Mouse (Mus musculus): ENCODE measurements around the gene Hexim2. TPM values are rescaled to one million over a fixed set of nuclear protein-coding genes. Genes with fewer than 3 reads are reported as not detected.
A peak's percentile ranks its signal among the peaks of the same experiment; 100 is the strongest.

Gene Hexim2
- polyA plus RNA-seq, 1 experiment: 3.1 TPM

GRCm38 (mm10) chr11:103158621-103159478, 26.6 kb downstream of the Hexim2 start:
- H3K27ac ChIP-seq (ENCODE audit: insufficient read depth, low read length): no peak overlapping the region
- no peak overlapping the region; the same call in 1 of the 2 replicates for H3K4me3 ChIP-seq (ENCODE audit: insufficient read depth, low read length)
- no peaks in the 10 kb centered on the region for H3K4me1 ChIP-seq (ENCODE audit: control insufficient read depth, insufficient read depth, low read length)
- no peak for TF ChIP-seq POLR2A (IDR thresholded peaks at IDR 0.05; ENCODE audit: low read depth, low read length)
- peak; percentile 92 for TF ChIP-seq CTCF (IDR thresholded peaks at IDR 0.05; ENCODE audit: borderline replicate concordance, insufficient read depth, low read length)

GRCm38 (mm10) chr11:103160738-103161137, 28.5 kb downstream of the Hexim2 start:
- TF ChIP-seq CTCF (IDR thresholded peaks at IDR 0.05; ENCODE audit: borderline replicate concordance, insufficient read depth, low read length) (no peak), POLR2A (IDR thresholded peaks at IDR 0.05; ENCODE audit: low read depth, low read length) (no peak)
- Histone ChIP-seq H3K4me1 (ENCODE audit: control insufficient read depth, insufficient read depth, low read length) (no peaks in the 10 kb centered on the region), H3K27ac (ENCODE audit: insufficient read depth, low read length) (no peak overlapping the region), H3K4me3 (ENCODE audit: insufficient read depth, low read length) (no peak overlapping the region)

GRCm38 (mm10) chr11:103161449-103161848, 29.2 kb downstream of the Hexim2 start:
- H3K27ac ChIP-seq (ENCODE audit: insufficient read depth, low read length): no peak overlapping the region

GRCm38 (mm10) chr11:103162132-103162531, 29.9 kb downstream of the Hexim2 start:
- Histone ChIP-seq H3K27ac (ENCODE audit: insufficient read depth, low read length) (no peak overlapping the region), H3K4me1 (ENCODE audit: control insufficient read depth, insufficient read depth, low read length) (no peaks in the 10 kb centered on the region), H3K4me3 (ENCODE audit: insufficient read depth, low read length) (no peak overlapping the region)
- TF ChIP-seq CTCF (IDR thresholded peaks at IDR 0.05; ENCODE audit: borderline replicate concordance, insufficient read depth, low read length): no peak
- TF ChIP-seq POLR2A (IDR thresholded peaks at IDR 0.05; ENCODE audit: low read depth, low read length): no peak

More at GRCm38 (mm10) chr11:103161449-103161848, 29.2 kb downstream of the Hexim2 start:
- Histone ChIP-seq H3K4me3 (ENCODE audit: insufficient read depth, low read length) (no peak overlapping the region), H3K4me1 (ENCODE audit: control insufficient read depth, insufficient read depth, low read length) (no peaks in the 10 kb centered on the region)
- TF ChIP-seq POLR2A (IDR thresholded peaks at IDR 0.05; ENCODE audit: low read depth, low read length) (no peak), CTCF (IDR thresholded peaks at IDR 0.05; ENCODE audit: borderline replicate concordance, insufficient read depth, low read length) (no peak)

- Histone ChIP-seq H3K4me1 (ENCODE audit: control insufficient read depth, insufficient read depth, low read length) (no peaks in the 10 kb centered on the region), H3K27ac (ENCODE audit: insufficient read depth, low read length) (no peak overlapping the region), H3K4me3 (ENCODE audit: insufficient read depth, low read length) (no peak overlapping the region)
- no peak for TF ChIP-seq POLR2A (IDR thresholded peaks at IDR 0.05; ENCODE audit: low read depth, low read length)
Measured at GRCm38 (mm10) chr11:103164391-103164790, 32.2 kb downstream of the Hexim2 start.

- peak; percentile 98 for TF ChIP-seq CTCF (IDR thresholded peaks at IDR 0.05; ENCODE audit: borderline replicate concordance, insufficient read depth, low read length)
- no peak for TF ChIP-seq POLR2A (IDR thresholded peaks at IDR 0.05; ENCODE audit: low read depth, low read length)
- Histone ChIP-seq H3K27ac (ENCODE audit: insufficient read depth, low read length) (no peak overlapping the region), H3K4me3 (ENCODE audit: insufficient read depth, low read length) (no peak overlapping the region), H3K4me1 (ENCODE audit: control insufficient read depth, insufficient read depth, low read length) (no peaks in the 10 kb centered on the region)
Measured at GRCm38 (mm10) chr11:103168690-103169390, 36.6 kb downstream of the Hexim2 start.

- TF ChIP-seq CTCF (IDR thresholded peaks at IDR 0.05; ENCODE audit: borderline replicate concordance, insufficient read depth, low read length) (no peak), POLR2A (IDR thresholded peaks at IDR 0.05; ENCODE audit: low read depth, low read length) (no peak)
- Histone ChIP-seq H3K4me3 (ENCODE audit: insufficient read depth, low read length) (no peak overlapping the region), H3K27ac (ENCODE audit: insufficient read depth, low read length) (no peak overlapping the region), H3K4me1 (ENCODE audit: control insufficient read depth, insufficient read depth, low read length) (no peaks in the 10 kb centered on the region)
Measured at GRCm38 (mm10) chr11:103169664-103170063, 37.4 kb downstream of the Hexim2 start.

GRCm38 (mm10) chr11:103170111-103170493, 37.9 kb downstream of the Hexim2 start:
- Histone ChIP-seq H3K4me1 (ENCODE audit: control insufficient read depth, insufficient read depth, low read length) (no peaks in the 10 kb centered on the region), H3K4me3 (ENCODE audit: insufficient read depth, low read length) (no peak overlapping the region), H3K27ac (ENCODE audit: insufficient read depth, low read length) (no peak overlapping the region)
- no peak for TF ChIP-seq CTCF (IDR thresholded peaks at IDR 0.05; ENCODE audit: borderline replicate concordance, insufficient read depth, low read length)
- no peak for TF ChIP-seq POLR2A (IDR thresholded peaks at IDR 0.05; ENCODE audit: low read depth, low read length)

- H3K4me1 ChIP-seq (ENCODE audit: control insufficient read depth, insufficient read depth, low read length): no peaks in the 10 kb centered on the region
- no peak within 1 kb of the TSS for H3K27ac ChIP-seq (ENCODE audit: insufficient read depth, low read length)
- peak within 1 kb of the TSS; percentile 22 for H3K4me3 ChIP-seq (ENCODE audit: insufficient read depth, low read length)
- no peak for TF ChIP-seq CTCF (IDR thresholded peaks at IDR 0.05; ENCODE audit: borderline replicate concordance, insufficient read depth, low read length)
- TF ChIP-seq POLR2A (IDR thresholded peaks at IDR 0.05; ENCODE audit: low read depth, low read length): no peak
Measured at GRCm38 (mm10) chr11:103170494-103171285, 38.5 kb downstream of the Hexim2 start, which contains the start of gene Fmnl1. Gene Fmnl1 (plus strand): TSS chr11:103171107.
